Mouse (Mus musculus): ENCODE data around the gene Nt5c1a.

DNA sequence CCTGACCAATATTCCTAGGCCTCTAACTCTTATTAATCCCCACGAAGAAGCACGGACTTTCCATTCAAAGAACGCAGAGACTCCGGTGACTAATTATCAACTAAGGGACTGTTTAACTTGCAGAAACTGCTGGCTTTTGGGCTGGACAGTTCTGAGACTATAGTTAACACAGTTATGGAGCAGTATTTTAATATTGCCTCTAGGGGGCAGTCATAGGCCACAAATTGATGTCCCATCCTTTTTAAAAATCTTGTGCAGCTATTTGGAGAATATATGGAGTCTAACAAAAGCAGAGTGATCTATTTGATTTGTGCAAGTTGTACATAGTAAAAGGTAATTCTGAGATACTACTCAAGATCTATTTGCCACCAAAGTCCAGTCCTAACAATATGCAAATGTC, 46.3 kb upstream of the Nt5c1a start:
- TF ChIP-seq CTCF (conservative IDR thresholded peaks at IDR 0.05; ENCODE audit: insufficient read depth, insufficient read length, low read depth, low read length) (no peak), POLR2A (IDR thresholded peaks at IDR 0.05; ENCODE audit: low read depth, low read length) (no peak)
